Comparison of ENCODE assay signal across 8 mouse cellular contexts in the genomic region with DNA sequence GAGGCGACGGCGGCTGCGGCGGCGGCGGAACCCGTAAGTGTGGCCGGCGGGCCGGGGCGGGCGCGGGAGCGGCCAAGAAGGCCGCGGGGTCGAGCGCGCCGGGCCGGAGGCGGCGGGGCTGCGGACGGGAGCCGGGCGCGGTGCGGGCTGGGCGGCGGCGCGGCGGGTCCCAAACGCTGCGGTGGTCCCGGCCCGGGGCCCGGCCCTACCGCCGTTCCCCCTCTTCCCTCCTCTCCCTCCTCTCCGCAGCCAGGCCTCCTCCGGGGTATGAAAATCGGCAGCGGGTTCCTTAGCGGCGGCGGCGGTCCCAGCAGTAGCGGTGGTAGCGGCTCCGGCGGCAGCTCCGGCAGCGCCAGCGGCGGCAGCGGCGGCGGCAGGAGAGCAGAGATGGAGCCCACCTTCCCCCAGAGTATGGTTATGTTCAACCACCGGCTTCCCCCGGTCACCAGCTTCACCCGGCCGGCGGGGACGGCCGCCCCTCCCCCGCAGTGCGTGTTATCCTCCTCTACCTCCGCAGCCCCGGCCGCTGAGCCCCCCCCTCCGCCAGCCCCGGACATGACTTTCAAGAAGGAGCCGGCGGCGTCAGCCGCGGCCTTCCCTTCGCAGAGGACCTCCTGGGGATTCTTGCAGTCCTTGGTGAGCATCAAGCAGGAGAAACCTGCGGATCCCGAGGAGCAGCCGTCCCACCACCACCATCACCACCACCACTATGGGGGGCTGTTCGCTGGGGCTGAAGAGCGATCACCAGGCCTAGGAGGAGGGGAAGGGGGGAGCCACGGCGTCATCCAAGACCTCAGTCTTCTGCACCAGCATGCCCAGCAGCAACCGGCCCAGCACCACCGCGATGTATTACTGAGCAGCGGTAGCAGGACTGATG. TPM values are rescaled to one million over a fixed set of nuclear protein-coding genes. Genes with fewer than 3 reads are reported as not detected.
DNase-seq lines count a peak whose midpoint lies in the region; ATAC-seq lines count a peak whose summit lies in the region.

No protein-coding gene starts in this region.

- ATAC-seq in erythroblast, adult 5-6 weeks (replicated peaks; ENCODE audit: low FRiP score, poor library complexity, severe bottlenecking) = peak; percentile 35; the same call in 1 of the 2 replicates
- peak; percentile 56 for ATAC-seq in heart, embryonic 11.5 days (replicated peaks; ENCODE audit: insufficient number of reproducible peaks, low FRiP score, low TSS enrichment)
- ATAC-seq in kidney, embryonic 16.5 days (ENCODE audit: low FRiP score, low TSS enrichment) = peak; percentile 73
- ATAC-seq in liver, embryonic 13.5 days (ENCODE audit: low read depth) = peak; percentile 71

- peaks cover 7% of the 10 kb centered on the region for H3K36me3 ChIP-seq in heart, embryonic 11.5 days (ENCODE audit: control insufficient read depth, insufficient read depth, low read length)
- peaks cover 17% of the 10 kb centered on the region for H3K36me3 ChIP-seq in kidney, embryonic 16.5 days (ENCODE audit: insufficient read depth, low read length)
- H3K36me3 ChIP-seq in liver, embryonic 13.5 days = peaks cover 21% of the 10 kb centered on the region

- H3K27me3 ChIP-seq in heart, embryonic 11.5 days (ENCODE audit: control insufficient read depth, insufficient read depth, low read length) = no peaks in the 10 kb centered on the region
- no peaks in the 10 kb centered on the region for H3K27me3 ChIP-seq in kidney, embryonic 16.5 days (ENCODE audit: insufficient read depth, low read length)
- H3K27me3 ChIP-seq in liver, embryonic 13.5 days = no peaks in the 10 kb centered on the region

- H3K9ac ChIP-seq in heart, embryonic 11.5 days (ENCODE audit: low read depth, low read length) = peak overlapping the region; percentile 98
- H3K9ac ChIP-seq in kidney, embryonic 16.5 days (replicated peaks; ENCODE audit: low read length) = peak overlapping the region; percentile 97
- peak overlapping the region; percentile 96 for H3K9ac ChIP-seq in liver, embryonic 13.5 days

- H3K4me2 ChIP-seq in heart, embryonic 11.5 days = peak overlapping the region; percentile 72
- peak overlapping the region; percentile 91 for H3K4me2 ChIP-seq in kidney, embryonic 16.5 days (replicated peaks; ENCODE audit: low read depth, low read length)
- peak overlapping the region; percentile 92 for H3K4me2 ChIP-seq in liver, embryonic 13.5 days

- peaks cover 20% of the 10 kb centered on the region for H3K4me1 ChIP-seq in heart, embryonic 11.5 days (ENCODE audit: control insufficient read depth, insufficient read depth, low read length)
- H3K4me1 ChIP-seq in kidney, embryonic 16.5 days (ENCODE audit: insufficient read depth, low read length) = peaks cover 31% of the 10 kb centered on the region
- peaks cover 42% of the 10 kb centered on the region for H3K4me1 ChIP-seq in liver, embryonic 13.5 days (replicated peaks)

- WGBS in heart, embryonic 11.5 days (ENCODE audit: insufficient replicate concordance) = 3% methylated on average over 54 of the region's 92 CpGs
- 2% methylated on average over 31 of the region's 92 CpGs for WGBS in kidney, embryonic 16.5 days
- 1% methylated on average over 75 of the region's 92 CpGs for WGBS in liver, embryonic 13.5 days (ENCODE audit: insufficient replicate concordance)

- no peaks in the 10 kb centered on the region for H3K9me3 ChIP-seq in heart, embryonic 11.5 days (replicated peaks; ENCODE audit: control insufficient read depth, low read length)
- no peaks in the 10 kb centered on the region for H3K9me3 ChIP-seq in kidney, embryonic 16.5 days (ENCODE audit: low read length)
- no peaks in the 10 kb centered on the region for H3K9me3 ChIP-seq in liver, embryonic 13.5 days (replicated peaks)

- H3K4me3 ChIP-seq in heart, embryonic 11.5 days (ENCODE audit: low read depth, low read length) = peak overlapping the region; percentile 93
- peak overlapping the region; percentile 92 for H3K4me3 ChIP-seq in kidney, embryonic 16.5 days (ENCODE audit: low read length)
- H3K4me3 ChIP-seq in liver, embryonic 13.5 days (replicated peaks) = peak overlapping the region; percentile 94

- peak; percentile 65 for DNase-seq in CD4-positive, CD25-positive, alpha-beta regulatory T cell, adult 2 months (ENCODE audit: low read depth, low spot score)
- peak; percentile 67 for DNase-seq in brain, adult 2 months (ENCODE audit: low read depth, low spot score)
- DNase-seq in liver, embryonic 13.5 days = peak; percentile 11
- peak; percentile 17 to 22 for DNase-seq in natural killer cell, adult 2 months (ENCODE audit: low spot score in 2 of 2)
- DNase-seq in testis, postnatal 14 days (ENCODE audit: low spot score) = peak; percentile 57

- H3K27ac ChIP-seq in heart, embryonic 11.5 days (ENCODE audit: low read depth, low read length) = peak overlapping the region; percentile 82
- H3K27ac ChIP-seq in kidney, embryonic 16.5 days (ENCODE audit: low read length) = peak overlapping the region; percentile 88
- peak overlapping the region; percentile 61 for H3K27ac ChIP-seq in liver, embryonic 13.5 days

RNA-seq across cellular contexts. Expression of a gene that starts 0.6 kb away (rescaled TPM):
- 1.2 and 5.4 TPM in 2 replicates for total RNA-seq in erythroblast, adult 5-6 weeks (2015; ENCODE audit: low replicate concordance)
- 4.5 and 5.8 TPM in 2 replicates for total RNA-seq in erythroblast, adult 5-6 weeks (2017; ENCODE audit: low replicate concordance)
- 17.4 and 17.5 TPM in 2 replicates for polyA plus RNA-seq in heart, embryonic 11.5 days (2014; fragmentation: Nextera tagmentation; extraction: Ambion mirVana)
- 19.5 and 20.8 TPM in 2 replicates for polyA plus RNA-seq in kidney, embryonic 16.5 days (2015; fragmentation: Nextera tagmentation; extraction: Ambion mirVana)
- 6.7 and 8.4 TPM in 2 replicates for polyA plus RNA-seq in liver, embryonic 13.5 days (2015; fragmentation: Nextera tagmentation; extraction: Ambion mirVana)

Comparison
In these comparisons a context has a peak if more than half of its experiments do, and no peak if none do; other contexts are left out.
1. Peak in every context shown above with its lines: DNase-seq, ATAC-seq, H3K4me3 ChIP-seq and H3K27ac ChIP-seq.
2. DNase-seq: peak in every context shown above with its lines; median percentile 67 in brain, adult 2 months; 65 in CD4-positive, CD25-positive, alpha-beta regulatory T cell, adult 2 months; 57 in testis, postnatal 14 days; 20 in natural killer cell, adult 2 months; 11 in liver, embryonic 13.5 days.